Mouse (Mus musculus): ENCODE results near the gene Vmn1r233. TPM values are rescaled to one million over a fixed set of nuclear protein-coding genes. Genes with fewer than 3 reads are reported as not detected.

Gene Vmn1r233
- polyA plus RNA-seq (2015; fragmentation: Nextera tagmentation; extraction: Ambion mirVana): not detected in 2 replicates

GRCm38 (mm10) chr17:20996364-20996763 is at the start of gene Vmn1r233:
Vmn1r233 (minus strand) TSS chr17:20996464.
- no peak within 1 kb of the TSS for H3K4me2 ChIP-seq (replicated peaks)
- H3K9me3 ChIP-seq: no peaks in the 10 kb centered on the region
- no peak within 1 kb of the TSS for H3K4me3 ChIP-seq (replicated peaks)
- no peak within 1 kb of the TSS for H3K27ac ChIP-seq
- no peak for ATAC-seq
- H3K4me1 ChIP-seq (replicated peaks): no peaks in the 10 kb centered on the region
- no peak within 1 kb of the TSS for H3K9ac ChIP-seq (replicated peaks)
- no peaks in the 10 kb centered on the region for H3K27me3 ChIP-seq
- no peaks in the 10 kb centered on the region for H3K36me3 ChIP-seq

- peaks cover 71% of the 10 kb centered on the region for H3K36me3 ChIP-seq
- ATAC-seq: no peak
- H3K27me3 ChIP-seq: no peaks in the 10 kb centered on the region
- H3K4me3 ChIP-seq (replicated peaks): no peak overlapping the region
- 91% methylated on average over 1 of the region's 1 CpGs for WGBS
- no peak overlapping the region for H3K9ac ChIP-seq (replicated peaks)
- H3K27ac ChIP-seq: no peak overlapping the region
- no peak overlapping the region for H3K4me2 ChIP-seq (replicated peaks)
- H3K9me3 ChIP-seq: no peaks in the 10 kb centered on the region
- H3K4me1 ChIP-seq (replicated peaks): no peaks in the 10 kb centered on the region
Measured at GRCm38 (mm10) chr17:21018410-21019080, 22.3 kb upstream of the Vmn1r233 start.

- Histone ChIP-seq H3K27me3 (no peaks in the 10 kb centered on the region), H3K4me1 (replicated peaks) (peaks cover 19% of the 10 kb centered on the region), H3K9ac (replicated peaks) (peak overlapping the region; percentile 84), H3K36me3 (peaks cover 24% of the 10 kb centered on the region), H3K27ac (peak overlapping the region; percentile 87), H3K4me2 (replicated peaks) (peak overlapping the region; percentile 82), H3K9me3 (no peaks in the 10 kb centered on the region), H3K4me3 (replicated peaks) (peak overlapping the region; percentile 72)
- ATAC-seq: no peak
- WGBS: 41% methylated on average over 1 of the region's 1 CpGs
Measured at GRCm38 (mm10) chr17:21009726-21010125, 13.5 kb upstream of the Vmn1r233 start.

GRCm38 (mm10) chr17:21008382-21009331 is 12.4 kb upstream of the Vmn1r233 start, which contains the start of gene Zfp160:
Zfp160 (plus strand) TSS chr17:21008903.
- Histone ChIP-seq H3K4me1 (replicated peaks) (peaks cover 19% of the 10 kb centered on the region), H3K36me3 (peaks cover 21% of the 10 kb centered on the region), H3K4me2 (replicated peaks) (peak within 1 kb of the TSS; percentile 82), H3K4me3 (replicated peaks) (peak within 1 kb of the TSS; percentile 72), H3K27ac (peak within 1 kb of the TSS; percentile 87), H3K9ac (replicated peaks) (peak within 1 kb of the TSS; percentile 84), H3K27me3 (no peaks in the 10 kb centered on the region), H3K9me3 (no peaks in the 10 kb centered on the region)
- peak; percentile 98 for ATAC-seq
- WGBS: 5% methylated on average over 36 of the region's 36 CpGs

GRCm38 (mm10) chr17:20993716-20994115 is 2.5 kb downstream of the Vmn1r233 start:
- H3K4me2 ChIP-seq (replicated peaks): no peak overlapping the region
- WGBS: 78% methylated on average over 2 of the region's 2 CpGs
- H3K27me3 ChIP-seq: no peaks in the 10 kb centered on the region
- no peaks in the 10 kb centered on the region for H3K4me1 ChIP-seq (replicated peaks)
- no peaks in the 10 kb centered on the region for H3K36me3 ChIP-seq
- no peaks in the 10 kb centered on the region for H3K9me3 ChIP-seq
- H3K4me3 ChIP-seq (replicated peaks): no peak overlapping the region
- ATAC-seq: no peak
- H3K27ac ChIP-seq: no peak overlapping the region
- no peak overlapping the region for H3K9ac ChIP-seq (replicated peaks)

- H3K27ac ChIP-seq: no peak overlapping the region
- H3K4me2 ChIP-seq (replicated peaks): no peak overlapping the region
- ATAC-seq: no peak
- H3K27me3 ChIP-seq: no peaks in the 10 kb centered on the region
- H3K9me3 ChIP-seq: no peaks in the 10 kb centered on the region
- peaks cover 80% of the 10 kb centered on the region for H3K36me3 ChIP-seq
- no peak overlapping the region for H3K9ac ChIP-seq (replicated peaks)
- H3K4me3 ChIP-seq (replicated peaks): no peak overlapping the region
- no peaks in the 10 kb centered on the region for H3K4me1 ChIP-seq (replicated peaks)
Measured at GRCm38 (mm10) chr17:20966681-20967080, 29.6 kb downstream of the Vmn1r233 start.

GRCm38 (mm10) chr17:20965421-20965820 is 30.8 kb downstream of the Vmn1r233 start:
- H3K9ac ChIP-seq (replicated peaks): no peak overlapping the region

GRCm38 (mm10) chr17:20960386-20960785 is 35.9 kb downstream of the Vmn1r233 start:
- ATAC-seq: no peak
- no peaks in the 10 kb centered on the region for H3K27me3 ChIP-seq
- H3K4me2 ChIP-seq (replicated peaks): no peak overlapping the region
- H3K36me3 ChIP-seq: peaks cover 98% of the 10 kb centered on the region
- H3K4me1 ChIP-seq (replicated peaks): no peaks in the 10 kb centered on the region
- 93% methylated on average over 5 of the region's 5 CpGs for WGBS
- no peak overlapping the region for H3K9ac ChIP-seq (replicated peaks)
- no peak overlapping the region for H3K4me3 ChIP-seq (replicated peaks)
- no peaks in the 10 kb centered on the region for H3K9me3 ChIP-seq
- no peak overlapping the region for H3K27ac ChIP-seq

More at GRCm38 (mm10) chr17:20965421-20965820, 30.8 kb downstream of the Vmn1r233 start:
- H3K36me3 ChIP-seq: peaks cover 92% of the 10 kb centered on the region
- WGBS: 88% methylated on average over 4 of the region's 4 CpGs
- no peak overlapping the region for H3K4me2 ChIP-seq (replicated peaks)
- no peaks in the 10 kb centered on the region for H3K27me3 ChIP-seq
- H3K27ac ChIP-seq: no peak overlapping the region
- no peaks in the 10 kb centered on the region for H3K9me3 ChIP-seq
- H3K4me3 ChIP-seq (replicated peaks): no peak overlapping the region
- H3K4me1 ChIP-seq (replicated peaks): no peaks in the 10 kb centered on the region
- no peak for ATAC-seq

- H3K4me1 ChIP-seq (replicated peaks): peaks cover 45% of the 10 kb centered on the region
- H3K4me3 ChIP-seq (replicated peaks): peak overlapping the region; percentile 79
- H3K4me2 ChIP-seq (replicated peaks): peak overlapping the region; percentile 81
- peaks cover 4% of the 10 kb centered on the region for H3K36me3 ChIP-seq
- H3K27ac ChIP-seq: peak overlapping the region; percentile 98; the same call in 1 of the 2 replicates
- no peaks in the 10 kb centered on the region for H3K27me3 ChIP-seq
- H3K9me3 ChIP-seq: no peaks in the 10 kb centered on the region
- peak overlapping the region; percentile 91 for H3K9ac ChIP-seq (replicated peaks)
- no peak for ATAC-seq
Measured at GRCm38 (mm10) chr17:20946636-20947035, 49.6 kb downstream of the Vmn1r233 start.

GRCm38 (mm10) chr17:20946026-20946565 is 50.2 kb downstream of the Vmn1r233 start:
- Histone ChIP-seq H3K36me3 (peaks cover under 1% of the 10 kb centered on the region; the same call in 1 of the 2 replicates), H3K4me2 (replicated peaks) (peak overlapping the region; percentile 81), H3K27ac (peak overlapping the region; percentile 98), H3K27me3 (no peaks in the 10 kb centered on the region), H3K9me3 (no peaks in the 10 kb centered on the region), H3K4me3 (replicated peaks) (peak overlapping the region; percentile 79), H3K9ac (replicated peaks) (peak overlapping the region; percentile 91), H3K4me1 (replicated peaks) (peaks cover 45% of the 10 kb centered on the region)
- no peak for ATAC-seq
- WGBS: under 1% methylated on average over 13 of the region's 13 CpGs

- Histone ChIP-seq H3K36me3 (no peaks in the 10 kb centered on the region), H3K27me3 (no peaks in the 10 kb centered on the region), H3K9ac (replicated peaks) (peak within 1 kb of the TSS; percentile 91), H3K4me3 (replicated peaks) (peak within 1 kb of the TSS; percentile 79), H3K4me1 (replicated peaks) (peaks cover 44% of the 10 kb centered on the region), H3K27ac (peak within 1 kb of the TSS; percentile 98), H3K9me3 (no peaks in the 10 kb centered on the region), H3K4me2 (replicated peaks) (peak within 1 kb of the TSS; percentile 81)
- ATAC-seq: peak; percentile 99
- WGBS: under 1% methylated on average over 69 of the region's 69 CpGs
Measured at GRCm38 (mm10) chr17:20944985-20945891, 51.0 kb downstream of the Vmn1r233 start, which contains the start of gene Ppp2r1a. Ppp2r1a (plus strand) TSS chr17:20945311.
